Mouse (Mus musculus) right cerebral cortex, postnatal 36 days (tissue): Measurements from ENCODE around the gene Sowaha.
A peak's percentile ranks its signal among the peaks of the same experiment; 100 is the strongest.

Experiments used
- DNase-seq, 2 experiments: peaks; one replicate each; pipeline ENCODE4 v3.0.0; 2022; ENCODE audit warnings: low spot score in 2 of 2, mixed read lengths in 1 of 2

The Sowaha gene

DNA sequence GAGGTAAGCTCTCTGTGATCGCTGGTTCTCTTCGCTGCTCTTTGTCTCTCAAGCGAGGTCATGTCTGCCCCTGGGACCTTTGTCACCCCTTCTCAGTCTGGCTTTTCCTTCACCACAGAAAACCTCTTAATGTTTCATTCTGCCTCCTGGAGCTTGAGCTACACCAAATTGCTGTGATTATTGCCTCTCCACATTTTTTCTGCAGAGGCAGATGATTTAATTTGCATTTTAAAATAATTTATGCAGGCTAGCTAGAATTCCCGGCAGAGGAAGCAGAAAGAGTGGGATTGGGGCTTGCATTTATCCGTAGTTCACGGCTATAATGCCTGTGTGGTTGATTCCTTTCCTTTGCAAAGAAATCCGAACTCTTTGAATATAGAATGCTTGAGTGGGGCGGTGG is 4.5 kb downstream of the Sowaha start:
- DNase-seq: no peak

DNA sequence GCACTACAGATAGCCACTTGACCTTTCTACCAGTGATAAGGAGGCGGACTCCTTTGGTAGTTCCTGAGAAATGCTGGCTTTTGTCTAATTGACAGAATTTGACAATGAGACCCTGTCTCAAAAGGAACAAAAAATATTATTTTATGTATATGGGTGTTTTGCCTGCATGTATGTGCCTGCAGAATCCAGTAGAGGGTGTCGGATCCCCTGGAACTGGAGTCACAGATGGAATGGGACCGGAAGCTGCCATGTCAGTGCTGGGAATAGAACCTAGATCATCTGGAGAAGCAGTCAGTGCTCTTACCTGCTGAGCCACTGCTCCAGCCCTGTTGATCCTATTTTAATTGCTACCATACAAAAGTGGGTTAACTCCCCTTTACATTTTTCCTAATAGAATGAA is 7.4 kb downstream of the Sowaha start:
- no peak for DNase-seq

DNA sequence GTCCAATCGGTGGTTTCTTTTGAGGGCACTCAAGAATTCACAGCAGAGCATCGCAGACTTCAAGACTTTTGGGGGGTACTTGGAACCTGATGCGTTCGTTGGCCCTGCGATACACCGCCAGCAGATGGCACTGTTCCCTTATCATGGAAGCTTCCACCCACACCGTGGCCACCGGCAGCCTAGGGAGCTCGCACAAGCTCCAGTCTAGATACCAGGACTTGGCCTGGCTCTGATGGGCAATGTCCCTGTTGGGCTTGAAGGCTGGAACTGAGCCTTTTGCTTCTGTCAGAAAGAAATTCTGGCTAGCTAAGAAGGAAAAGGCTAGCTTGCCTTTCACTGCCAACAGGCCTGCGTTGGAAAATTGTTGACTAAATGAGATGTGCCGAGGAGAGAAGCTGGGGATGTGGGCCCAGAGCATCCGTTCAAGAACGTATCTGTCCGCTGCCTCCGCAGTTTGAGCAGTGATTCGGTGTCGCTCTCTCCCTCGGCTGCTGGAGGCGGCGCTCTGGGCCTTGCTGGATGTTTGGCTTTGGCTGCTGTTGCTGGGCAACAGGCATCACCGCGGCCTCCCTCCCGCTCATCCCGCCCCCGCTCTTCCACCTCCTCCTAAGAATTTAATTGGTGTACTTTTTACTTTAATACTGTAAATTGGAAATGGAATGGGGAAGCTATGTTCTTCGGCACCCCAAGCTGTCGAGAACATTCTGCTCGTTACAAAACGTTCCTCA is 9.9 kb downstream of the Sowaha start, which contains the start of gene Gm9837:
Gene Gm9837 (minus strand): TSS at position 512 of the 728 bp plus-strand sequence.
- DNase-seq: peak; percentile 90 to 91

- peak; percentile 41 to 57 for DNase-seq
Observed at GRCm38 (mm10) chr11:53469294-53469967, 10.6 kb downstream of the Sowaha start.

DNA sequence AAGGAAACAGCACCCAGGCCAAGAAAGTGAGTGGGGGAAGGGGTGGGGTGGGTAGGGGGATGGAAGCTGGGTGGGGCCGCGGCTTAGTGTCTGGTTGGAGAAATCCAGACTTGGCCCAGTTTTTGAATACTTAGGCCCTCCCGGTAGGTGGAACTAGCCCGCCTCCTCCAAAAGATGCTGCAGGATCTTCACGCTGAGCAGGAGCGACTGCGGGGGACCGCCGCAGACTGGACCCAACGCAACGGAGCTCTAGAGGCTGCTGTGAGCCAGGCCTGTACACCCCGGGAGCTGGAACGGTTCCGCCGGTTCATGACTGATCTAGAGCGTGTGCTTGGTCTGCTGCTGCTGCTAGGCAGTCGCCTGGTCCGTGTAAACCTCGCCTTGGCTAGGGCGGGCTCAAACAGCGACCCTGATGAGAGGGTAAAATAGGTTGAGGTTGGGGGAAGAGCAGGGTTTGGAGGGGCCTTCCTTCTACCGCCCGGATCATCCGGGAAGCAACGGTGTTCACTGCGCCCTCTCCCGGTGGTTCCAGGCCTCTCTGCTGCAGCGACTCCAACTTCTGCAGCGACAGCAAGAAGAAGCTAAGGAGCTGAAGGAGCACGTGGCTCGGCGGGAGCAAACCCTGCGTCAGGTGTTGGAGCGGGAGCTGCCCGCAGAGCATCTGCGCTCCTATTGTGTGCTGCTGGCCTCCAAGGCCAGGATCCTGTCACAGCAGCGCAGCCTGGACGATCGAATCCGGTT is 13.7 kb downstream of the Sowaha start:
- peak; percentile 75 to 78 for DNase-seq

GRCm38 (mm10) chr11:53463551-53464424 is 16.3 kb downstream of the Sowaha start:
- peak; percentile 69 to 77 for DNase-seq

- DNase-seq: no peak
Observed at GRCm38 (mm10) chr11:53461727-53462126, 18.3 kb downstream of the Sowaha start.

GRCm38 (mm10) chr11:53460192-53460591 is 19.9 kb downstream of the Sowaha start:
- no peak for DNase-seq

DNA sequence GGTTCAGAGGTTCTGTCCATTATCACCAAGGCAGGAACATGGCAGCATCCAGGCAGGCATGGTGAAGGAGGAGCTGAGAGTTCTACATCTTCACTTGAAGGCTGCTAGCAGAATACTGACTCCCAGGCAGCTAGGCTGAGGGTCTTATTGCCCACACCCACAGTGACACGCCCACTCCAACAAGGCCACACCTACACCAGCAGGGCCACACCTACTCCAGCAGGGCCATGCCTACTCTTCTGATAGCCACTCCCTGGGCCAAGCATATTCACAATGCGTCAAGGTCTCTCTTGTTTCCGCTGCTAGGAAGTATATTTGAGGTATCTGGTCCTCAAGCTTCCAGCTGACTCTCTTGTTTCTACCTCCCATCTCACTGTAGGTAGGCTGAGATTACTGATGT is 21.1 kb downstream of the Sowaha start:
- DNase-seq: no peak

GRCm38 (mm10) chr11:53457372-53457954 is 22.6 kb downstream of the Sowaha start:
- no peak for DNase-seq

DNA sequence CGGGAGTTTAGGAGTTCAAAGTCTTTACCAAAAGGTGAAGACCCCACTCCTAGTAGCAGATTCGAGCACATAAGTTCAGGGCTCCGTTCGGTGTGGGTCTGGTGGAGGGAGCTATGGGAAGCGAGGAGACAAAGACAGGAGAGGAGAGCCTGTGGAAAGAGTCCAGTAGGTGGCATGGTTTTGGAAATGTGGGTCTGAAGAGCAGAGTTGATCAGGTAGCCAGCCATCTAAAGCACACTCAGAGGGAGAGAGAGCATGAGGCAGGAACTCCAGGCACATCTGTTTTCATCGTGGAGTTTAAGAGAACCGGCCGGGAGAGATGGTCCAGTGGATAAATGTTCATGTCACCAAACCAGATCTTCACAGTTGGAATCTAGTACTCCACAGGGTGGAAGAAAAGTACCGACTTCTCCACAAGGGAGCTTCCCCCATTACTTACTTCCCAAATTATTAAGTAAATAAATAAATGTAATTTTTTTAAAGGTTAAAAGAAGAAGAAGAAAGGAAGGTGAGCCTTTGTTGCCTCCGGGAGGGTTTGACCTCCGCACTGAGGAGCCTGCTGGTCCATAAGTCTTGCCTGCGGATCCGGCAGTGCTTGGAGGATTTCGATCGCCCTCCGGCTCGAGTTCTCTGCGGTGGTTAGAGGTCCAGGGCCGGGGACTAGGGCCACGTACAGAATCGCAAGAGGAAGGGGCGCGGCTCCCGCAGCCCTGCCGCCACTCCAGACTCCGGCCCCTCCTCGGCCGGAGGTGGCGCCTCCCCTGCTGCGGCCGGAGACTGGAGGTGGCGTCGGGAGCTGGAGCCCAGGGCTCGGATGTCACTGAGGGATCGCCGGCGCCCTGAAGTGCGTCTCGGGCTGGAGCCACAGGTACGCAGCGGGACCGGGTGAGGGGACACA is 23.4 kb downstream of the Sowaha start, which contains the start of the genes Gm10447 and Shroom1:
Gene Gm10447 (minus strand): TSS at position 637 of the 898 bp plus-strand sequence.
Gene Shroom1 (plus strand): TSS at position 732 of the 898 bp plus-strand sequence.
- DNase-seq: no peak

DNA sequence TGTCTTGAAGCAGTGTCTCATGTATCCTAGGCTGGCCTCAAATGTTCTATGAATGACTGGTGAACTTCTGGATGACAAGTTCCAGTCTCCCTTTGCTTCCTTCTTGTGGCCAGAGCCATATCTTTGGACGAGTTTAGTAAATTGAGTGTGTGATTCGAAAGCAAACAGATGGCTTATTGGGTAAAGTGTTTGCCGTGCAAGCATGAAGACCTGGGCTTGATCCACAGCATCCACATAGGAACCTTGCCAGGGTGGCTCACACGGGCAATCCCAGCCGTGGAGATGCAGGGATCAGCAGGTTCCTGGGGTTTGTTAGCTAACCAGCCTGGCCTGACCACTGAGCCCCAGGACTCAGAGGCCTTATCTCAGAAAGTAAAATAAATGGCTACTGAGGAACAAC is 27.0 kb downstream of the Sowaha start:
- DNase-seq: no peak

DNA sequence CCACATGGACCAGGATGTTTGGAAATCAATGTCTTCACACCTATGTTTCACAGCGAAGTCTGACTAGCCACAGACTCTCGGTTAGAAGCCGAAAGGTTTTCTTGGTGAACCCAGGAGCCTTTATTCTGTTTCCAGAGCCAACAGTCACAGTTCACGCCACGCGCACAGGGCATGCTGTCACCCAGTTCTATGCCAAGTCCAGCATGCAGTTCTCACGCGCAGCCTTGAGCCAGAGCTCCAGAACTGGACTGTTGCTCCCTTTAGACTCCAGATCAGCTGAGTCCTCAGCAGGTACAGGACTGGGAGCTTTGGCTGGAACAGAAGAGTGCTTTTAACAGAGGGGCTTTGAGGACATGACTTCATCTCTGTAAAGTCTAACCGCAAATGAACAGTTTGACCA is 27.7 kb downstream of the Sowaha start:
- DNase-seq: no peak

GRCm38 (mm10) chr11:53451361-53451760 is 28.7 kb downstream of the Sowaha start:
- DNase-seq: no peak

DNA sequence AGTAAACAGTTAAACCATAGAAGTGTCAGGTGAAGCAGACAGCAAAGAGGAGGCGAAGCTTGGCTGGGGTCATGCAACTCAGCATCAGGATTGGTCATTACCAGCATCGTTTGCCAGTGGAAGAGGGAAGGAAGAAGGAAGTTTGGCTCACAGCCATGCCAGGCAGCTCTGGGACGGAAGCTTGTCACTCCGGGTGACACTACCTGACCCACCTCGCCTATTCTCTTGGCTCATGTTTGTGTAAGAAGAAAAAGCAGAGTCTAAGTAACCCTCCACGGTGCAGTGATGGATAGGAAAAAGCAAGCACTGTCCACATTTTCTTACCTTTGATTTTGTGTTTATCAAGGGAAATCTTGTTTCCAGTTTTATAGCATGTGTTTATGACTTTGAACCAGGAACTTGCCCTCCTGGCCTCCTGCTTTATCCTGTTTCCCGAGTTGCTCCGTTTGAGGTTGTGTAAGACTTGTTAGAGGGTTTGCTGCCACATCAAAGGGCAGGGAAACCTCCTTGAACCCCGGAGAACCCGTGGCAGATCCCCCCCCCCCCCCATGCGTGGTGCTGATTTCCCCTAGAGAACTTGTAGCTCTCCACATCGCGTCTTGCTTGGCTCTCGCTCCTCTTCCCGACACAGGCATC is 29.9 kb downstream of the Sowaha start:
- DNase-seq: no peak

GRCm38 (mm10) chr11:53448529-53448928 is 31.5 kb downstream of the Sowaha start:
- no peak for DNase-seq

- DNase-seq: no peak
Observed at GRCm38 (mm10) chr11:53447996-53448395, 32.1 kb downstream of the Sowaha start.

DNA sequence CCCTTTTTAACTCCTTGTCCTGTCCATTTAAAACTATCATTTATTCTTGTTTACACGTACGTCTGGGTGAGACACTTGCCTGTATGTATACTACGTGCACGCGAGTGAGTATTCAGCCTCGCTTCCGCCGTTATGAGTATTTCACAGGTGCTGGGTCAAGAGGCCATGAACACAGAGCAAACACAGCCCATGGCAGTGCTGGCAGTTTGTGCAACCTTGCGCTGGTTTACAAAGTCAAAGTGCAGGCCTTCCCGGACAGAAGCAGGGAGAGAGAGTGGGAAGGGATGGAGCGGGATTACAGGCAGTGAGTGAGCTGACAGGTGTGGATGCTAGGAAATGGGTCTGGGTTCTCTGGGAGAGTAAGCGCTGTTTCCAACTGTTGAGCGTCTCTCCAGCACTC is 33.9 kb downstream of the Sowaha start:
- DNase-seq: no peak

GRCm38 (mm10) chr11:53445562-53445961 is 34.5 kb downstream of the Sowaha start:
- no peak for DNase-seq
